Mouse (Mus musculus): ENCODE results near the gene Megf11.

The Megf11 gene

DNA sequence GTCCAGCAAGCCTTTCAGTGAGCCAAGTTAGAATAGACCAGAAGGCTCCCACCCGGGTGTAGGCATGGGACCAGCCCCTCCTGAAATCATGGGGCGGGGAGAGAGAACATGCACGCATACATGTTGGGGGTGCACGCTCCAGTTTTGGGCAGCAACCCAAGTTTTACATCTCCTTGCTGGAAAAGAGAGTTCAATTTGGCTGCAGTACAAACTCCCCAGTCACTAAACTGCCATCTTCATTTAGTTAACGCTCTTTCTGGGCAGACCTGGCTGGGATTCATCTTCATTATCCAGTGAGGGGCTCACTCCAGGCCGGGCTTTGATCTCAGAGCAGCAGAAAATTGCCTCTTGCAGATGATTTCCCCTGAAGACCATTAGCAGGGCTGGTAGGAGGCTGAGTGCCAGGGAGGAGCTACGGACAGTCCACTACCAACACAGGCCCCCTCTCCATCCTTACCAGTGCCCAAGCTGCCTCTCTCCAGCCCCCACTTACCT, 218.8 kb downstream of the Megf11 start:
- DNase-seq (ENCODE audit: low read depth, low spot score), result no peak

DNA sequence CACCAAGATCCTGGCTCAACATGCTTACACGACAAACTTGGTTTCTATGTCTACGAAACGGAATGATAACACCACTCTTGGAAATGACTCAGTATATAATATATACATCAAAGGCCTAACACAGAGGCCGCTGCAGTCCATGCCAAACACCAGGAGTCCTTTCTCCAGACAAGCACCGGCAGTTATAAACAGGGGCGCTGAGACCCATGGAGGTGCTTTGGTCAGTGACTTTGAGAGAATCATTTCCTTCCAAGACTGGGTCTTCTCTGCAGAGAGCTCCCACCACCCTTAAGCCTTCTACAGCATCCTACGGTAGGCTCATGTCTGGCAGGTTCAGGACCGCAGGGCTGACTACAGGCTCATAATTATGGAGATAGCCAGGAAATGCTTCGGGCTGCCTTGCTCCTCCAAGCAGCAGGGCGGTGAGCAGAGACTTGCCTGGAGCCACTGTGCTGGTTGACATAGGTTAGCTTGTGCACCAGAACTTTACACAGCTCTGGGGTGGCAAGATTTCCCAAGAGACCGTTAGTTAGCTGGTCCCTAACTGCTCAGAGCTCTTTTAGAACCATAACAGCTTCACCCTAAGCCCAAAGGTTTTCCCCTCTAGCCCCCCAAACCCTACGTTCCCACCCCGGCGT, 219.8 kb downstream of the Megf11 start:
- no peak for DNase-seq (ENCODE audit: low read depth, low spot score)

GRCm38 (mm10) chr9:64605735-64606349, 220.4 kb downstream of the Megf11 start:
- no peak for DNase-seq (ENCODE audit: low read depth, low spot score)

GRCm38 (mm10) chr9:64607049-64607448, 221.6 kb downstream of the Megf11 start:
- DNase-seq (ENCODE audit: low read depth, low spot score), result no peak

GRCm38 (mm10) chr9:64609546-64609945, 224.1 kb downstream of the Megf11 start:
- DNase-seq (ENCODE audit: low read depth, low spot score), result no peak

- no peak for DNase-seq (ENCODE audit: low read depth, low spot score)
Observed at GRCm38 (mm10) chr9:64612121-64612983, 226.9 kb downstream of the Megf11 start.

DNA sequence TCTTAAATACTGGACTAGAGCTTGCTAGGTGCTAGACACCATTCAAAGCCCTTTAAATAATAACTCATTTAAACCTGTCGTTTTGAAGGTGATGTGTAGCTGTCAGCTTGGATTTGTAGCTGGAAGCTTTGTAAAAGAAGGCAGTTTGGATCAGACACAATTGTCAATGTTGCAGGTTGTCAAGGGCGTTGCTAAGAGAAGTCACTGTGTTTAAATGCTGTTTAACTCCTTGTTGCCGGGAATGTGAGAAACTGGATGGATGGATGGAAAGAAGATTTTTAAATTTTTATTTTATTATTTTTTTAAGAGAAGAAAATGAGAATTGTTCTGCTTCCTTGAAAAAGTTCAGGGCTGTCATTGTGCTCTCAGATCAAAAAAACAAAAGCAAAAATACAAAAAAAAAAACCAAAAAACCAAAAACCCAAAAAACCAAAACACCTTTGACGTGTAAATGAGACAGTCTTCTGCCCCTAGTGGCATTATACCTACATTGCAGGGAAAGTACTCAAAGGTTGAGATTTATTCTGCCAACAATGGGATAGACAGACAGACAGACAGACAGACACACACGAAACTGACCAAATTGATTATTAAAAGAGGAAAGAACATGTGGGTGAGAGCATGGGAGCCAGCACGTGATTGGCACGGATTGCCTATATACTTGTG, 227.7 kb downstream of the Megf11 start:
- DNase-seq (ENCODE audit: low read depth, low spot score), result peak; percentile 25

DNA sequence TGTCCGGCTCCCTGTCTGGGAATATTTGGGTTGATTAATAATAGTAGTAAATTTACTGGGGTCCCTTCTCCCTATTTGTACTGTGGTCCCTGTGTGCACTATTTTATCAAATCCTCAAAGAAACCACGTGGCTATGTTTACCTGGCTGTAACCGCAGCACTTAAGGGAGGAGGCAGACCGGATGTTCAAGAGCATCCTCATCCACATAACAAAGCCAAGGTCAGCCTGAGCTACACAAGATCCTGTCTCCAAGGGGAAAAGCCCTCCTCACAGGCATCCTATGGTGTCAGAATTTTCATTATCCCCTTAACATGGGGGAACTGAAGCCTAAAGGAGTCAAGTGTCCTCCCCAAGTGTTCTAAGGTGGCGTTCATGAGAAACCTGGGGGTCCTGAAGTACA, 232.0 kb downstream of the Megf11 start:
- DNase-seq (ENCODE audit: low read depth, low spot score), result no peak

GRCm38 (mm10) chr9:64618433-64618832, 233.0 kb downstream of the Megf11 start:
- DNase-seq (ENCODE audit: low read depth, low spot score), result no peak

DNA sequence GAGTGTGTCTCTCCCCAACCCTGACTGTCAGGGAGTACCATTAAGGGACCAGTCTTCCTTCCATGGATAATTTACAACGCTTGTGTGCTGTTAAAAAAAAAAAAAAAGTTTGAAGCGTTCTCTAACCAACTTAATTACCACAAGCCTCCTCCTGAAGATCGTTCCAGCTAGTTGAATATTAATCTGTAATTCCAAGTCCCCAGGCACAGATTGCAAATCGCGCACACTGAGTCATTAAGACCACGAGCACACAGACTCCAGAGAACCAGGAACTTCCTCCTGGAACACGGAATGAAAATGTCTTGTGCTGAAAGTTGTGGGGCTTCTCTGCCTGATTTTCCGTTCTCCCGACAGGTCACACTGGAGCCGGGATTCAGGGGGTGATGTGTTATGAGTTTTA, 234.0 kb downstream of the Megf11 start:
- no peak for DNase-seq (ENCODE audit: low read depth, low spot score)

- DNase-seq (ENCODE audit: low read depth, low spot score), result no peak
Observed at GRCm38 (mm10) chr9:64620596-64620995, 235.2 kb downstream of the Megf11 start.

GRCm38 (mm10) chr9:64621499-64622296, 236.3 kb downstream of the Megf11 start:
- no peak for DNase-seq (ENCODE audit: low read depth, low spot score)

GRCm38 (mm10) chr9:64623361-64623760, 237.9 kb downstream of the Megf11 start:
- DNase-seq (ENCODE audit: low read depth, low spot score), result no peak

GRCm38 (mm10) chr9:64624536-64624935, 239.1 kb downstream of the Megf11 start:
- DNase-seq (ENCODE audit: low read depth, low spot score), result peak; percentile 28

- DNase-seq (ENCODE audit: low read depth, low spot score), result no peak
Observed at GRCm38 (mm10) chr9:64629802-64630201, 244.4 kb downstream of the Megf11 start.

DNA sequence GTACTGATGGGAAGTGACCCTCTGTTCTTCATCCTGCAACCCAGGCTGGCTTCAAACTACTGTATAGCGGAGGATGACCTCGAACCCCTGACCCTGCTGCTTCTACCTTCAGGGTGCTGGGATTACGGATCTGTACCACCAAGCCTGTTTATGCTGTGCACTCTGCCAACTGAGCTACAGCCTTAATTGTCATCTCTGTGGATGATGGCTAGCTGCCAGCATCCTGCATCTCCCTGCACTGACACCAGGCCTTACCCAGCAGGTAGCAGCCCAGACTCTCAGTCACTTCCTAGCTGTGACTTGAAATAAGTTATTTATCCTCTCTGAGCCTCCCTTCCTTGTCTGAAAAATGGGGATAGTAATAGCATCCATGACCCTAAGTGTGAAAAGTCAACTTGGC, 247.7 kb downstream of the Megf11 start:
- no peak for DNase-seq (ENCODE audit: low read depth, low spot score)

DNA sequence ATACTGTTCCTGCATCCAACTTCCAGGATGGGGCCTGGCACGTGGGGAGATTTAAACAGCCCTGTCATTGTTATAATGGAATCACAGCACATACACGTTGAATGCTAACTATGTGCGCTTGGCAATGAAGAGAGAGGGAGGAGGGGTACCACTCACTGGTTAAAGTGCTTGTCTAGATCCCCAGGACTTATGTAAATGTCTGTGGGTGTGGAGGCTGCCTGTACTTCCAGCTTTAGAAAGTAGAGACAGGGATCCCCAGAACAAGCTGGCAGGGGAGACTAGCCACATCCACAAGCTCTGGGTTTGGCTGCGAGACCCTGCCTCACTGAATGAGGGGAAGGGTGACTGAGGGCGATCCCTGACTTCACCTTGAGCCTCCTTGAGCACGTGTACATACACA, 250.7 kb downstream of the Megf11 start:
- DNase-seq (ENCODE audit: low read depth, low spot score), result no peak

DNA sequence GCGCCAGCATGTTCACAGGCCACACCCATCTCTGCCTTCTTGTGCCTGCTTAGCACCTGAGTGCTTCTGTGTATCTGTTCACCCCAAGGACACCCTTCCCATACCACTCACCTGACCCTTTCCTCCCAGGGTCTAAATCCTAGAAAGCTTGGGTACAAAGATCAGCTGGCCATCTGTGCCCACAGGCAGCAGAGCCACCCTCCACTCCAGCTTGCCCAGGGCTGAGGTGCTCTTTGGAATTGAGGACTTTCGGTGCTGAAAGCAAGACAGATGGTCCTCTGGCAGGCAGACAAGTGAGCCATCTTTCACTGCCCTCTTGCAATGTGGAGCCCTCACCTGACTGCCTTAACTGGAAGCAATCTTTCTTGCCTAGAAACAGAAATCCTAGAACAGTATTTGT, 251.5 kb downstream of the Megf11 start:
- DNase-seq (ENCODE audit: low read depth, low spot score), result no peak

GRCm38 (mm10) chr9:64638250-64638649, 252.8 kb downstream of the Megf11 start:
- DNase-seq (ENCODE audit: low read depth, low spot score), result no peak

GRCm38 (mm10) chr9:64639664-64640063, 254.2 kb downstream of the Megf11 start:
- DNase-seq (ENCODE audit: low read depth, low spot score), result peak; percentile 42

GRCm38 (mm10) chr9:64644129-64644528, 258.7 kb downstream of the Megf11 start:
- DNase-seq (ENCODE audit: low read depth, low spot score), result no peak
